Mouse (Mus musculus): Measurements from ENCODE around the gene Ccdc24.

The Ccdc24 gene

DNA sequence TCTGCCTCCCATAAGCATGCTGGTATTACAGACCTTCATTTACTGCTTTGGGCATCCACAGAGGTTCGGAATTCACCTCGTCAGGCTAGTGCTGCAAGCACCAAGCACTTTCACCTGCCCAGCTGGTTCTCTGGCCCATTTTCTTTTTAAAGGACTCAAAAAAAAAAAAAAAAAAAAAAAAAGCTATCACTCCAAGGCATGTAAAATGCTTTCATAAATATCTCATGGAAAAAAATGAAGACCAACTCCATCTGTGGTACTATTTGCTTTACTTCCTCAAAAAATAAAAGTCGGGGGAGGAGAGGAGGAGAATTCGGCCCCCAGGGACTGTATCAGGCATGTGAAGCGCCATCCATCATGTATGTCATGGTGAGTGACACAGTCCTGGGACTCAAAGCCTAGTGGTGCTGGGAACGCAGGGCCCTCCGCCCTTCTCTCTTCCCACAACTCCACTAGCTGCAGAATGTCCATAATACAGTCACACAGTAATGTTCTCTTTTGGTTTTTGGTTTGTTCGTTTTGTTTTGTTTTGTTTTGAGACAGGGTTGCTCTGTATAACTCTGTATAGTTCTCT is 43.7 kb downstream of the Ccdc24 start:
- DNase-seq, result no peak

DNA sequence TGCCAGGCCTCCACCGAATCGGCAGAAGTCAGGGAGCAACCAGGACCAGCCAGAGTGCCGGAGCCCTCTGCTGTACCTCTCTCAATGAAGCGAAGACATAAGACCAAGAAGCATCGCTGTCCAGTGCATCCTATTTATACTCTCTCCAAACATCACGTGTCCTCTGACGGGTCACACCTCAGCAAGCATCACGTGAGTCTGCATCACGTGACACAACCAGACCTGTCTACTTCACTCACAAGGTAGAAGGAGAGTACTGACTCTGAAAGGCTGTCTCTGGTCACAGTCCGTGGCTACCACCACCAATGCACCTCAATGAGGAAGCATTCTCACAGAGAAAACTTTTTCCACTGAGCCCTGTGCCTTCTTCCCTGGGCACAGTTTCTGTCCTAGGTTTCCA is 54.3 kb downstream of the Ccdc24 start:
- no peak for DNase-seq

DNA sequence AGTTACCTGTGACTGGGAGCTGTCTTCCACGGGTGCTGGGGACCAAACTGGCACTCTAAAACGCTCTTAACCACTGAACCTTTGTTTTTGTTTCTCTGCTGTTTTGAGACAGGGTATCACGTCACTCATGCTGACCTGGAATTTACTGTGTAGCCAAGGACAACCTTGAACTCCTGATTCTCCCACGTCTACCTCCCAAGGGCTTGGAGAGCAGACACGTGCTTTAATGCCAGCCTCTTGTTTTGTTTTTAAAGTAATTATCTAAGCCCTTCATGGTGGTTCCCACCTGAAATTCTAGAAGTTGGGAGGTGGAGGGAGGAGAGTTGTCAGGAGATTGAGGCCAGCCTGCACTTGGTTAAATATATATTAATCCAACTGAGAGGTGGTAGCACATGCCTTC is 55.6 kb downstream of the Ccdc24 start:
- no peak for DNase-seq
